Mouse (Mus musculus): ENCODE measurements at regions not wholly inside any gene's neighbourhood (a gene's known extent, or its start where the extent isn't known, plus 50 kb on each side); places are given as distances from the start of the nearest gene placed in this dataset.

GRCm38 (mm10) chr17:67499783-67500641 is 132.5 kb downstream of the Lrrc30 start:
- Histone ChIP-seq H3K9ac (replicated peaks) (0 out of 2 replicates have a peak overlapping the region, but pooled peaks have one; percentile 17), H3K4me3 (replicated peaks) (peak overlapping the region; percentile 27), H3K36me3 (no peaks in the 10 kb centered on the region), H3K9me3 (no peaks in the 10 kb centered on the region), H3K27ac (peak overlapping the region; percentile 69), H3K4me1 (replicated peaks) (peaks cover 27% of the 10 kb centered on the region), H3K27me3 (peaks cover 8% of the 10 kb centered on the region), H3K4me2 (replicated peaks) (peak overlapping the region; percentile 52)
- WGBS: 29% methylated on average over 28 of the region's 28 CpGs
- peak; percentile 89 for ATAC-seq

DNA sequence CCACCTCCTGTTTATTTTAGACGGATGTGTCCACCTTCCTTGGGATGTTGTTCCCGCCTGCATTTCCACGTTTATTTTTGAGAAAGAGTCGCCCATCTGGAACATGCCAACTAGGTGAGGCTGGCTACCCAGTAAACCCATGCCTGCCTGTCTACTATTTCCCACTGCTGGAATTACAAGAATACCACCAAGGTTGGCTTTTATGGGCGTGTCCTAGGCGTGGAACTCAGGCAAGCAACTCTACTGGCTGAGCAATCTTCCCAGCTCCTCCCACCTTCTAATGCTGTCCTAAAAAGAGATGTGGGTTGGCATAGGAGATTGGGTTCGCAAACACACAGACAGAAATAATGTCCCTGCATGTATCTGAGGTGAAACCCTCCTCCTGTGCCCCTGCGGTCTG is 135.1 kb downstream of the Lrrc30 start:
- H3K4me2 ChIP-seq (replicated peaks): no peak overlapping the region
- no peak for ATAC-seq
- no peaks in the 10 kb centered on the region for H3K9me3 ChIP-seq
- H3K9ac ChIP-seq (replicated peaks): no peak overlapping the region
- H3K27me3 ChIP-seq: peaks cover 8% of the 10 kb centered on the region
- no peak overlapping the region for H3K4me3 ChIP-seq (replicated peaks)
- no peak overlapping the region for H3K27ac ChIP-seq
- H3K36me3 ChIP-seq: no peaks in the 10 kb centered on the region
- WGBS: 96% methylated on average over 8 of the region's 8 CpGs
- peaks cover 19% of the 10 kb centered on the region for H3K4me1 ChIP-seq (replicated peaks)

DNA sequence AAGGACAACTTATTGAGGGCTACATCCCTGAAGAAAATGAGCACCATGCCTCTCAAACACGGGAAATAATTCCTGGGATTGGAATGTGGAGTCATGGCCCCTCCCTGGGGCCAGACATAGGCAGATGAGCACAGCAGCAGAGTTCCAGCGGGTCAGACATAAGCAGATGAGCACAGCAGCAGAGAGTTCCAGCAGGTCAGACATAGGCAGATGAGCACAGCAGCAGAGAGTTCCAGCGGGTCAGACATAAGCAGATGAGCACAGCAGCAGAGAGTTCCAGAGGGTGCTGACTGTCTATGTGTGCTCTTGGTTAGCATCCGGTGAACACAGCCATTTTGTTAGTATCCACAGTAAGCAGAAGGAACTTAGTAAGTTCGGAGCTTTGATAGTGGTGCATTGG is 126.2 kb upstream of the Ptprm start:
- H3K27ac ChIP-seq: no peak overlapping the region
- WGBS: 78% methylated on average over 5 of the region's 5 CpGs
- no peaks in the 10 kb centered on the region for H3K4me1 ChIP-seq (replicated peaks)
- H3K36me3 ChIP-seq: no peaks in the 10 kb centered on the region
- H3K4me3 ChIP-seq (replicated peaks): no peak overlapping the region
- no peak for ATAC-seq
- no peaks in the 10 kb centered on the region for H3K9me3 ChIP-seq
- H3K27me3 ChIP-seq: no peaks in the 10 kb centered on the region
- H3K4me2 ChIP-seq (replicated peaks): no peak overlapping the region
- no peak overlapping the region for H3K9ac ChIP-seq (replicated peaks)

DNA sequence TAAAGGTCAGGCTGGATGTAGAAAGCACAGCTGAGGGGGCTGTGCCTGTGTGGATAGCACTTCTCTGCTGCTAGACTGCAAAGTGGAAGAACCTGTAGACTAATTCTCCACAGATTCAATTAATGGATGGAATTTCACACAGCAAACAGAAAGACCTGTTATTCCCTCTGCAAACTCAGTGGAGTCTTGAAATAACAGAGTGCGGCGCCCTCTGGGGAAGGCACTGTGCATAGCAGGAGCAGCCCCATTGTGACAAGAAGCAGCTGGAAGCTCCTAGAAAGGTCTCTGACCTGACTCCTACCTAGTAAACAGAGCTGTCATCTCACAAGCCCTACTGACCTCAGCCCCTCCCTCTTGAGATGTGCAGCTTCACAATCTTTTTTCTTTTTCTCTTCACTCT is 118.9 kb upstream of the Ptprm start:
- ATAC-seq: no peak
- Histone ChIP-seq H3K4me1 (replicated peaks) (no peaks in the 10 kb centered on the region), H3K27me3 (no peaks in the 10 kb centered on the region), H3K9ac (replicated peaks) (no peak overlapping the region), H3K9me3 (0 out of 2 replicates have a peak, but pooled peaks cover 3% of the 10 kb centered on the region), H3K4me3 (replicated peaks) (no peak overlapping the region), H3K36me3 (no peaks in the 10 kb centered on the region), H3K27ac (no peak overlapping the region), H3K4me2 (replicated peaks) (no peak overlapping the region)
- 17% methylated on average over 2 of the region's 2 CpGs for WGBS

- WGBS: 88% methylated on average over 4 of the region's 4 CpGs
- H3K9ac ChIP-seq (replicated peaks): no peak overlapping the region
- H3K9me3 ChIP-seq: no peaks in the 10 kb centered on the region
- no peak overlapping the region for H3K27ac ChIP-seq
- no peaks in the 10 kb centered on the region for H3K27me3 ChIP-seq
- no peaks in the 10 kb centered on the region for H3K4me1 ChIP-seq (replicated peaks)
- no peak overlapping the region for H3K4me2 ChIP-seq (replicated peaks)
- no peak overlapping the region for H3K4me3 ChIP-seq (replicated peaks)
- no peaks in the 10 kb centered on the region for H3K36me3 ChIP-seq
- ATAC-seq: no peak
These were observed 104.7 kb upstream of the Ptprm start for GRCm38 (mm10) chr17:67458851-67459421.

DNA sequence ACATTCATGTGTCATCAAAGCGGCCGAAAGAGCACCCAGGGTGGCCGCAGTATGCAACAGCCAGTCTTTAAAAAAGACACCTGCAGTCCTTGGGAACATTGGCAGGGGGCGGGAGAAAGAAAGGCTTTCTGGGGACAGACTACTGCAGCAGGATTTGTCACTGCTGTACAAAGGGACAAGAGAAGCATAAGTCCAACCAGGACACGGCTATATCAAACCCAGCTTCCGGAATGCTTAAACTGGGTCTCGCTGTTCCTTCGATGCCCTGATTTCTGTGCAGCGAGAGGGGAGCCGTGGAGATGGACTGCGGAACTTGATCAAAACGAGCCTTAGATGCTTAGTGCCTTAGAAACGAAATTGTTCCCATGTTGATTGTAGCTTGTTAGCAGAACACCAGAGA is 97.7 kb upstream of the Ptprm start:
- Histone ChIP-seq H3K9me3 (no peaks in the 10 kb centered on the region), H3K4me1 (replicated peaks) (0 out of 2 replicates have a peak, but pooled peaks cover 3% of the 10 kb centered on the region), H3K4me3 (replicated peaks) (no peak overlapping the region), H3K4me2 (replicated peaks) (no peak overlapping the region), H3K9ac (replicated peaks) (no peak overlapping the region), H3K36me3 (no peaks in the 10 kb centered on the region), H3K27me3 (no peaks in the 10 kb centered on the region), H3K27ac (no peak overlapping the region)
- ATAC-seq: no peak
- 69% methylated on average over 13 of the region's 13 CpGs for WGBS

GRCm38 (mm10) chr17:67451081-67451480 is 96.8 kb upstream of the Ptprm start:
- no peak overlapping the region for H3K27ac ChIP-seq
- no peaks in the 10 kb centered on the region for H3K27me3 ChIP-seq
- H3K4me2 ChIP-seq (replicated peaks): no peak overlapping the region
- no peak overlapping the region for H3K9ac ChIP-seq (replicated peaks)
- no peak for ATAC-seq
- H3K9me3 ChIP-seq: no peaks in the 10 kb centered on the region
- H3K36me3 ChIP-seq: no peaks in the 10 kb centered on the region
- 81% methylated on average over 2 of the region's 2 CpGs for WGBS
- no peak overlapping the region for H3K4me3 ChIP-seq (replicated peaks)
- H3K4me1 ChIP-seq (replicated peaks): 0 out of 2 replicates have a peak, but pooled peaks cover 3% of the 10 kb centered on the region

DNA sequence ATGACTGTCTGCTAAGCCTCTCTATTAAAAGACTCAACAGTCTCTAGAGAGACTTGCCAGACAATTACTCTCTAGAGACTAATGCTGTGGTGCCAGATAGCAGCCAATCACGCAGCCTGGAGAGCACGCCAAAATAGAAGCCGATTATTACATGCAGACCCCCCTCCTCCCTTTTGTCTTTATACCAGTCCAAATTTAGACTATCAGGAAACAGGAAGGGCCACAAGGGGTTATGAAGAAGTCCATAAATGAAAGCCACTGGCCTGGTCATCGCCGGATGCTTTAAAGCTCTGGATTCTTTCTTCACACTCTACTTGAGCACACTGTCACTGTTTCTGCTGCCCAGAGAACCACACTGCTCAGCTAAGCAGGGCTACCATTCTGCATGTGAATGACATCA is 95.8 kb upstream of the Ptprm start:
- 83% methylated on average over 5 of the region's 5 CpGs for WGBS
- ATAC-seq: no peak
- Histone ChIP-seq H3K36me3 (no peaks in the 10 kb centered on the region), H3K4me1 (replicated peaks) (0 out of 2 replicates have a peak, but pooled peaks cover 3% of the 10 kb centered on the region), H3K9ac (replicated peaks) (no peak overlapping the region), H3K27me3 (no peaks in the 10 kb centered on the region), H3K4me2 (replicated peaks) (no peak overlapping the region), H3K9me3 (no peaks in the 10 kb centered on the region), H3K27ac (no peak overlapping the region), H3K4me3 (replicated peaks) (no peak overlapping the region)

GRCm38 (mm10) chr17:67445986-67446385 is 91.7 kb upstream of the Ptprm start:
- Histone ChIP-seq H3K4me1 (replicated peaks) (no peaks in the 10 kb centered on the region), H3K9me3 (peaks cover 9% of the 10 kb centered on the region; the same call in 1 of the 2 replicates), H3K36me3 (no peaks in the 10 kb centered on the region), H3K4me3 (replicated peaks) (no peak overlapping the region), H3K4me2 (replicated peaks) (no peak overlapping the region), H3K27ac (no peak overlapping the region), H3K27me3 (no peaks in the 10 kb centered on the region), H3K9ac (replicated peaks) (no peak overlapping the region)
- no peak for ATAC-seq

DNA sequence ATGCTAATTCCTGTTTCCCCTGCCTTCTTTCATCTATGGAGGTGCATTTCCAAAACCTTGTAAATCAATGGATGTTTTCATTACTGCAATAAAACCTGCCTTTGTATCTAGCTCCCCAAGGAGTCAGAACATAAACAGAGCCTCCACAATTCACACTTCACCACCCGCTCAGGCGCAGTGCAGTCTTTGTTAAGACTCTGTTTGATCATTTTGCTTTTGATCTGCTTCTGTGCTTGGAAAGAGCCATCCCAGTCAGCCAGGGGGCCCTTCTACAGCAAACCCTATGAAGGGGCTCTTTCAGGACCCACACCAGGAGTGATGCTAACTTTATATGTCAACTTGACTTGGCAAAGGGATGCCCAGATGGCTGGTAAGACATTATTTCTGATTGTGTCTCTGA is 86.7 kb upstream of the Ptprm start:
- H3K4me3 ChIP-seq (replicated peaks): no peak overlapping the region
- H3K36me3 ChIP-seq: no peaks in the 10 kb centered on the region
- H3K4me2 ChIP-seq (replicated peaks): no peak overlapping the region
- H3K27me3 ChIP-seq: no peaks in the 10 kb centered on the region
- no peaks in the 10 kb centered on the region for H3K4me1 ChIP-seq (replicated peaks)
- H3K9ac ChIP-seq (replicated peaks): no peak overlapping the region
- peaks cover 9% of the 10 kb centered on the region; the same call in 1 of the 2 replicates for H3K9me3 ChIP-seq
- no peak overlapping the region for H3K27ac ChIP-seq
- 51% methylated on average over 2 of the region's 2 CpGs for whole genome bisulfite sequencing
- ATAC-seq: no peak

DNA sequence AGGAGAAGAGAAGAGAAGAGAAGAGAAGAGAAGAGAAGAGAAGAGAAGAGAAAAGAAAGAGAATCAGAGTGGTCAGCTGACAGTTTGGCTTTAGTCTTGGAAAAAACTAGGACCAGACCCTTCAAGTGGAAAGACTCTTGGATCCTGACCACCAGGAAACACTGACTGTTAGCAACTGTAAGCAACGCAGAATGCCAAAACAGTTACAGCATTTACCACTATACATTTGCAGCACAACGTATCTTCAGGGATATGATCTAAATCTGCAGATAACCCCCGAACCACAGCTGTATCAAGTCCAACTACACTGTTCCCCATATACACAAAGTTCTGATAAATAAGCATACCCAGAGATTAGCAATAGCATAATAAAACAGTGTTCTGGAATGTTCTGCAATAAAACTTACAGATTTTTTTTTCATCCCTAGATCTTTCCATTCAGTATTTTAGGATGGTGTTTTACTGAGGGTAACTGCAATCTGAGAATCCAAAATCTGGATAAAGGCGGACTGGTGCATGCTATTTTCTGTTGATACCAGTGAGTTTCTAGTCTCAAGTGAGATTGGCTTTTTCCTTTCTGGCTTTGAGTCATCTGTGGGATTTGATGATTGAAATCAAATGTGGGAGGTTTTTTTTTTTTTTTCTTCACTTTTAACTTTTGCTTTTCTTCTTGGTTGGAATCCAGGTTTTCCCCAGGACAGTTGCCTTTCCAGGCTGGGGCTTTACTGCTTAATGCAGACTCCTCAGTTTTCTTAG is 65.9 kb upstream of the Ptprm start:
- 95% methylated on average over 4 of the region's 4 CpGs for WGBS
- no peak for ATAC-seq

More for the DNA sequence above, 65.9 kb upstream of the Ptprm start:
- no peaks in the 10 kb centered on the region for H3K9me3 ChIP-seq
- no peak overlapping the region for H3K27ac ChIP-seq
- H3K27me3 ChIP-seq: no peaks in the 10 kb centered on the region
- no peaks in the 10 kb centered on the region for H3K36me3 ChIP-seq
- no peak overlapping the region for H3K4me3 ChIP-seq (replicated peaks)
- no peak overlapping the region for H3K9ac ChIP-seq (replicated peaks)
- H3K4me1 ChIP-seq (replicated peaks): no peaks in the 10 kb centered on the region
- no peak overlapping the region for H3K4me2 ChIP-seq (replicated peaks)
